Mouse (Mus musculus) heart, postnatal 36 days (tissue): Measurements from ENCODE around the gene Cep104. TPM values are rescaled to one million over a fixed set of nuclear protein-coding genes. Genes with fewer than 3 reads are reported as not detected.

Experiments used
- DNase-seq, 2 experiments: peaks; one replicate each; pipeline ENCODE4 v3.0.0; 2021 to 2022
- intact Hi-C: fragments of 180-260 bp; cut with DNase I; formaldehyde crosslinking; loops from one replicate; pipeline ENCODE4 v1.15.1; 2025
- total RNA-seq, 2 experiments: library from RNA; stranded (reverse); gene quantifications; 2 replicates each; pipeline ENCODE4 v1.2.3; 2021

Gene Cep104
- total RNA-seq, 2 experiments from 2014 or later, result 28.0 to 29.6 TPM

DNA sequence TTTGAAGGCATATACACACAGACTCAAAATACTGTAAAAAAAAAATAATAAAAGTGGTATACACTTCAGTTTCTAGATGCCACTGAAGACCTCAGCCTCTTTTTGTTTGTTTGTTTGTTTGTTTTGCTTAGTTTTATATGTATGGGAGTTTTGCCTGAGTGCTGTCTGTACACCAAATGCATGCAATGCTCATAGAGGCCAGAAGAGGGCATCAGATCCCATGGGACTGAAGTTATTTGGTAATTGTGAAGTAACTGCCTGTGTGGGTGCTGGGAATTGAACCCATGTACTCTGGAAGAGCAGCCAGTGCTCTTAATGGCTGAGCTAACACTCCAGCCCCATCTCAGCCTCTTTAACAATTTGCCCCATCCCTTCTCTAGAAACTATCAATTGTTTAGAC, 53.7 kb downstream of the Cep104 start:
- DNase-seq, result no peak
- intact Hi-C loops, result no loop called here

DNA sequence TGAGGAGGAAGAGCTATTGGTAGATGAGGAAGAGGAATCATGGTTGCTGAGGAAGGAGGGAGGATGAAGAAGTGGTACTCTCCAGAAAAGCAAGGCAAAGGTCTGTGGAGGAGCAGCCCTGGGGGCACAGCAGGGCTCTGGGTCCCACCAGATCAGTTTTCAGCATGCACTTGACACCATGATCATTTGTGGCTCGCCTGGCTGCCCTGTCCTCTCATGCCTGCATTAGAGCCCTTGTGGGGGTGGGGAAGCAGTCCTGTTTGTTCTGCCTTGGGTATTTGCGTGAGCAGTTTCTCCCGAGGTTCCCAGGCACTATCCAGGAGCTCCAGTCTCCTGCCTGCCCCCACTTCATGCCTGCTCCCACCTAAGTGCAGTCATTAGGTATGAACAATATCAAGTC, 62.1 kb downstream of the Cep104 start:
- intact Hi-C loops, result no loop called here
- no peak for DNase-seq

DNA sequence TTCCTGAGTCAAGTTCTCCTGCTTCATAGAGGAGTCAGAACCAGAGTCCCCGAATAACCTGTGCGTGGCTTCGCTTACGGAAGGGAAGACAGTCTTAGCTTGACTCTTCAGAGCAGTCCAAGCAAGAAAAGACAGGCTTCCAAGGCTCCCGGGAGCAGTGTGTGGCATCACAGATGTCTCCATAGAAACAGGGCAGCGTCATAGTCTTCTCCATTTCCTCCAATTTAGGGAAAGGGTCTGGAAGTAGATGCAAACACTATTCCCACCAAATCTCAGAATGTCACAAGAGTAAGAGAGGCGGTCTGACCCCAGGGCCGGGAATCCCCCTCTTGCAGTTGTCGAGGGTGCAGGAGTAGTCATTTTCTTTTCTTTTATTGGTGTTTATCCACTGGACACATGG, 67.6 kb downstream of the Cep104 start, which contains the start of gene Ccdc27:
TSS of gene Ccdc27 (minus strand) at position 101 of the 400 bp plus-strand sequence.
- intact Hi-C loops, result no loop called here
- DNase-seq, result no peak

DNA sequence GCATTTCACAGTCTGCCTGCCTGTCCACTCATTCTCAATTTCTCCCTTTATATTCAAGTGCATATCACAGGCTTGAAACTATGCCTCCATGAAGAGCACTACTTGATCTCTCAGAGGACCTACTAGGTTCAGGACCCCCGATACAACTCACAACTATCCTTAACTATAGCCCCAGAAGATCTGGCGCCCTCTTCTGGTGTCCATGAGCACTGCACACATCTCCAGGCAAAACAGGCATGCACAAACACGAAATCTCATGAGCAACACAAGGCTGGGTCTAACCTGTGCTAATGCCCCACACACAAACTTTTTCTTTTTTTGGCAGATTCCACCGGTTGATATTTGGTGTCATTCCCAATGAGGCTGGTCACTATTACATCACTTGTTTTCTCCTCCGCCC, 70.8 kb downstream of the Cep104 start:
- DNase-seq, result no peak
- intact Hi-C loops, result no loop called here

DNA sequence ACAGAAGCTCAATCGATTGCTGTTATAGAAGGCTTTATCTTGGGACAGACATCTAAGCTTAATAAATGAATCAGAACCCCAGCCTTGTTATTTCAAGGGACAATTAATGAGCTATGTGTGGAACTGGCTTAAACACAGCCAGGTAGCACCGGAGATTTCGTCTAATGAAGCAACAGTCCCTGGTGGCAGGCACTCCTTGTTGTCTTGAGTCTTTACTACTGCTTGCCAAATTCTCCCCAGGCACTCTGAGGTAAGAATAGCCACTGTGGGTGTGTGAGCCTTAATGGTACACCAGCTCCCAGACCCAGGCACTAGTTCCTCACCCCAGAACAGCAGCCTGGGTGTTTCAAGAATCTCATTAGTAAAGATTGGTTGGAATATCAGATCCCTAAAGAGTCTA, 76.4 kb downstream of the Cep104 start:
- DNase-seq, result no peak
- intact Hi-C loops, result no loop called here

DNA sequence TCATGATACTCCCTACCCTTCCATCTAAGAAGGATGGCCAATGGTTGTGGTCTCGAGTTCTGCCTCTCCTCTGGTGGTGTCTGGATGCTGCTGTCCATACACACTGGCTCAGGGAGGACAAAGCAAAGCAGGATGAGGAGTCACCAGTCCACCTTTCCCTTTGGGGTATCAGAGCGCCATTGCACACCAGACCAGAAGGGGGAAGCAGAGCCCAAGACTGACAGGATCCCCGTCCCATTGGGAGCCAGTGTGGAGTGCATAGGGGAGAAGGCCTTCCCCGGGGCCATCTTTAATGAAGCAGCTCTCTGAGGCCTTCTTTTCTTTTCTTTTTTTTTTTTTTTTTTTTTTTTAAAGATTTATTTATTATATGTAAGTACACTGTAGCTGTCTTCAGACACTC, 78.1 kb downstream of the Cep104 start:
- no peak for DNase-seq

GRCm38 (mm10) chr4:154055482-154055881, 80.5 kb downstream of the Cep104 start:
- intact Hi-C loops, result no loop called here
- peak; percentile 8 to 37 for DNase-seq

More for the DNA sequence above, 78.1 kb downstream of the Cep104 start:
- intact Hi-C loops, result no loop called here

DNA sequence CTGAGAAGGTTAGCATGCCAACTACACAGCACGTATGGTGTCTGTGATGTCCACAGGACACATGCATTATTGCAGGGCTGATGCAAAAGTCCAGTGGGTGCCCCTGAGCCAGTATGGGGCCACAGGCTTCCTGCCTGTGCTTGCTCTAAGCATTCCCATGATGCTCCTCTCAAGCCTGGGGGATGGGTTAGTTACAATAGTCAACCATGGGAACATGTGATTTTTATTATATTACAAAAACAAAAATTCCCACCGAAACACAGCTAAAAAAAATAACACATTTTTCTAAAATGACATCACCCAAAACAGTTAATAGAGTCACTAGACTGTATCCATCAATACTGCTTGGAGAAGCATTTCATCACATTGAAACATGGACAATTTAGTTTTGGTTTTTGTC, 81.1 kb downstream of the Cep104 start:
- no peak for DNase-seq
- intact Hi-C loops, result no loop called here

GRCm38 (mm10) chr4:154056661-154057060, 81.7 kb downstream of the Cep104 start:
- intact Hi-C loops, result no loop called here
- DNase-seq, result peak in 1 of 2 experiments; percentile 13

DNA sequence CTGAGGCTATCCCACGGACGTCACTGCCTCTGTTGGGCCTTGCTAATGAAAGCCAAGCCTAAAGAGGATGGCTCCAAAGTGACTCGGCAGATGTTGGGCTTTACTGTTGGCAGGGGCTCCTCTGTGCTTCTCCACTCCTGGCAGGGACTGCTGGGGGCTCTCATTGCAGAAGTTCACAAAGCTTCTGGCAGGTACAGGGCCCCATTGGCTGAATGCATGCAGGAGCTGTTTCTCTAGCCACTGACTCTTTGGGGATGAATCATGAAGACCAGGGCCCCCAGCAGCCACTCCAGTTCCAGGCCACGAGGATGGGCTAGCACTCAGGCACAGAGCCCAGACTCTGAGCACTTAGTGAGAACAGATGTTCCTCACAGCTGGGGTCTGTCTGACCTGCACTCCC, 82.7 kb downstream of the Cep104 start:
- no peak for DNase-seq
- intact Hi-C loops, result no loop called here

Other genes with a start within 250 kb of the Cep104 start
- 10 to 100 TPM; 14.0 to 15.4 TPM for gene A430005L14Rik, start 18.0 kb upstream of the Cep104 start, total RNA-seq
- gene Dffb, start 68 bp upstream of the Cep104 start, total RNA-seq, result 1 to 10 TPM; 3.7 to 4.4 TPM
- gene Lrrc47, start 36.5 kb downstream of the Cep104 start, total RNA-seq, result 10 to 100 TPM; 30.6 to 33.1 TPM
- gene Smim1, start 51.0 kb downstream of the Cep104 start, total RNA-seq, result 1 to 10 TPM; 5.9 to 7.0 TPM
- gene Ccdc27, start 67.5 kb downstream of the Cep104 start, total RNA-seq, result not detected
- gene Trp73, start 165.0 kb downstream of the Cep104 start, total RNA-seq, result not detected
- 10 to 100 TPM; 10.8 to 15.0 TPM for gene Wrap73, start 167.2 kb downstream of the Cep104 start, total RNA-seq
- gene Tprgl, start 185.5 kb downstream of the Cep104 start, total RNA-seq, result 100 to 1,000 TPM; 132 to 136 TPM
- gene Megf6, start 195.5 kb downstream of the Cep104 start, total RNA-seq, result 1 to 10 TPM; 5.4 to 8.0 TPM